Mouse (Mus musculus) MEL (cell line): ENCODE data around the gene Pde4b. TPM values are rescaled to one million over a fixed set of nuclear protein-coding genes. Genes with fewer than 3 reads are reported as not detected.

Experiments
- DNase-seq: peaks from one replicate; pipeline ENCODE4 v3.0.0; 2011; ENCODE audit warnings: low read depth, low spot score
- H3K27ac ChIP-seq: 2 replicates; pipeline ENCODE4 v1.5.1; 2012; ENCODE audit warnings: low read depth, mild to moderate bottlenecking, control low read depth, low read length, moderate library complexity; ENCODE audit not compliant: control insufficient read depth
- H3K27me3 ChIP-seq, 2 experiments: fragments of 150-350 bp in 1 of 2; sonication (generic) in 1 of 2; 2 replicates each; pipeline ENCODE4 v1.6.1; 2012; ENCODE audit warnings: low read length in 2 of 2, mild to moderate bottlenecking in 2 of 2, improper control_type of control experiment in 1 of 2, moderate library complexity in 1 of 2; ENCODE audit not compliant: insufficient read depth in 2 of 2, control insufficient read depth in 1 of 2
- H3K36me3 ChIP-seq, 2 experiments: 2 replicates each; pipeline ENCODE4 v1.6.1; 2012 to 2014; ENCODE audit warnings: low read length in 2 of 2, improper control_type of control experiment in 1 of 2, inconsistent platforms in 1 of 2, mild to moderate bottlenecking in 1 of 2; ENCODE audit not compliant: insufficient read depth in 2 of 2, control insufficient read depth in 1 of 2
- H3K4me1 ChIP-seq, 2 experiments: fragments of 150-350 bp in 1 of 2; sonication (generic) in 1 of 2; 2 replicates each; pipeline ENCODE4 v1.6.1; 2012; ENCODE audit warnings: low read length in 2 of 2, improper control_type of control experiment in 1 of 2, mild to moderate bottlenecking in 1 of 2; ENCODE audit not compliant: insufficient read depth in 2 of 2, control insufficient read depth in 1 of 2
- H3K4me3 ChIP-seq, 2 experiments: fragments of 150-350 bp in 1 of 2; sonication (generic) in 1 of 2; 2 replicates each; pipeline ENCODE4 v1.5.1; 2012; ENCODE audit warnings: low read depth in 2 of 2, low read length in 2 of 2, mild to moderate bottlenecking in 2 of 2, moderate library complexity in 2 of 2, control low read depth in 1 of 2, improper control_type of control experiment in 1 of 2; ENCODE audit not compliant: control insufficient read depth in 1 of 2, insufficient read depth in 1 of 2
- H3K79me2 ChIP-seq: 2 replicates; pipeline ENCODE4 v1.6.1; 2012; ENCODE audit warnings: mild to moderate bottlenecking, low read length, moderate library complexity; ENCODE audit not compliant: control insufficient read depth, poor library complexity, insufficient read depth
- H3K9ac ChIP-seq: 2 replicates; pipeline ENCODE4 v1.6.1; 2012; ENCODE audit warnings: low read depth, mild to moderate bottlenecking, control low read depth, low read length, moderate library complexity; ENCODE audit not compliant: control insufficient read depth, poor library complexity, severe bottlenecking
- H3K9me3 ChIP-seq: fragments of 150-350 bp; sonication (generic); replicated peaks from 2 replicates; pipeline ENCODE4 v1.6.1; 2012; ENCODE audit warnings: mild to moderate bottlenecking, low read length, improper control_type of control experiment, moderate library complexity; ENCODE audit not compliant: insufficient read depth
- BHLHE40 ChIP-seq: IDR thresholded peaks from 2 replicates; pipeline ENCODE4 v1.6.1; 2012; ENCODE audit warnings: low read depth, mild to moderate bottlenecking, inconsistent platforms, low read length, improper control_type of control experiment, borderline replicate concordance
- CHD1 ChIP-seq: IDR thresholded peaks from 2 replicates; pipeline ENCODE4 v1.6.1; 2012; ENCODE audit warnings: low read depth, mild to moderate bottlenecking, inconsistent platforms, low read length, improper control_type of control experiment
- CHD2 ChIP-seq: IDR thresholded peaks from 2 replicates; pipeline ENCODE4 v1.6.1; 2011; ENCODE audit warnings: low read length, improper control_type of control experiment
- E2F4 ChIP-seq: IDR thresholded peaks from 2 replicates; pipeline ENCODE4 v1.6.1; 2011; ENCODE audit warnings: low read depth, low read length, improper control_type of control experiment, borderline replicate concordance
- EP300 ChIP-seq, 2 experiments: IDR thresholded peaks; 2 replicates each; pipeline ENCODE4 v1.6.1; 2011; ENCODE audit warnings: improper control_type of control experiment in 2 of 2, low read length in 2 of 2, low read depth in 1 of 2, mild to moderate bottlenecking in 1 of 2
- ETS1 ChIP-seq: IDR thresholded peaks from 2 replicates; pipeline ENCODE4 v1.6.1; 2012; ENCODE audit warnings: low read depth, mild to moderate bottlenecking, inconsistent platforms, low read length, improper control_type of control experiment, moderate library complexity
- GATA1 ChIP-seq: IDR thresholded peaks from 2 replicates; pipeline ENCODE4 v1.6.1; 2011; ENCODE audit warnings: low read depth, low read length, improper control_type of control experiment
- JUND ChIP-seq: IDR thresholded peaks from 2 replicates; pipeline ENCODE4 v1.6.1; 2011; ENCODE audit warnings: low read depth, mild to moderate bottlenecking, improper control_type of control experiment, low read length
- MAFK ChIP-seq: IDR thresholded peaks from 2 replicates; pipeline ENCODE4 v1.6.1; 2011; ENCODE audit warnings: low read depth, mild to moderate bottlenecking, low read length, improper control_type of control experiment, borderline replicate concordance
- MEF2A ChIP-seq: IDR thresholded peaks from 2 replicates; pipeline ENCODE4 v1.6.1; 2014; ENCODE audit warnings: low read depth, mild to moderate bottlenecking, inconsistent platforms, low read length, improper control_type of control experiment; ENCODE audit not compliant: poor library complexity, insufficient replicate concordance, severe bottlenecking; ENCODE audit errors: extremely low read depth
- MYB ChIP-seq: IDR thresholded peaks from 2 replicates; pipeline ENCODE4 v1.6.1; 2011; ENCODE audit warnings: mild to moderate bottlenecking, low read depth, low read length, improper control_type of control experiment
- MYC ChIP-seq: IDR thresholded peaks from 2 replicates; pipeline ENCODE4 v1.6.1; 2011; ENCODE audit warnings: low read depth, mild to moderate bottlenecking, low read length, improper control_type of control experiment, moderate library complexity
- NRF1 ChIP-seq: IDR thresholded peaks from 2 replicates; pipeline ENCODE4 v1.6.1; 2014; ENCODE audit warnings: low read depth, mild to moderate bottlenecking, inconsistent platforms, low read length, improper control_type of control experiment, moderate library complexity; ENCODE audit not compliant: poor library complexity, insufficient read depth, severe bottlenecking
- POLR2A ChIP-seq, 2 experiments: IDR thresholded peaks; 2 replicates each; pipeline ENCODE4 v1.6.1; 2011 to 2012; ENCODE audit warnings: low read length in 2 of 2, mild to moderate bottlenecking in 2 of 2, control low read depth in 1 of 2, improper control_type of control experiment in 1 of 2, low read depth in 1 of 2, moderate library complexity in 1 of 2; ENCODE audit not compliant: control insufficient read depth in 1 of 2, insufficient read depth in 1 of 2, poor library complexity in 1 of 2
- RCOR1 ChIP-seq: IDR thresholded peaks from 2 replicates; pipeline ENCODE4 v1.6.1; 2012; ENCODE audit warnings: low read depth, mild to moderate bottlenecking, inconsistent platforms, low read length, improper control_type of control experiment
- SIN3A ChIP-seq: IDR thresholded peaks from 2 replicates; pipeline ENCODE4 v1.6.1; 2012; ENCODE audit warnings: low read length, improper control_type of control experiment, inconsistent platforms
- SMC3 ChIP-seq: IDR thresholded peaks from 2 replicates; pipeline ENCODE4 v1.6.1; 2011; ENCODE audit warnings: low read depth, low read length, improper control_type of control experiment
- TBP ChIP-seq: IDR thresholded peaks from 2 replicates; pipeline ENCODE4 v1.8.0; 2011; ENCODE audit warnings: low read depth, low read length, improper control_type of control experiment
- TCF12 ChIP-seq: IDR thresholded peaks from 2 replicates; pipeline ENCODE4 v1.6.1; 2014; ENCODE audit warnings: low read depth, mild to moderate bottlenecking, inconsistent platforms, low read length, improper control_type of control experiment, moderate library complexity
- USF1 ChIP-seq: IDR thresholded peaks from 2 replicates; pipeline ENCODE4 v1.6.1; 2014; ENCODE audit warnings: low read depth, mild to moderate bottlenecking, inconsistent platforms, low read length, improper control_type of control experiment, moderate library complexity
- USF2 ChIP-seq, 2 experiments: IDR thresholded peaks; 2 replicates each; pipeline ENCODE4 v1.6.1; 2011 to 2012; ENCODE audit warnings: improper control_type of control experiment in 2 of 2, low read length in 2 of 2, borderline replicate concordance in 1 of 2, inconsistent platforms in 1 of 2, low read depth in 1 of 2, mild to moderate bottlenecking in 1 of 2; ENCODE audit not compliant: insufficient read depth in 1 of 2
- ZC3H11A ChIP-seq: IDR thresholded peaks from 2 replicates; pipeline ENCODE4 v1.6.1; 2012; ENCODE audit warnings: low read depth, mild to moderate bottlenecking, inconsistent platforms, low read length, improper control_type of control experiment
- ZNF384 ChIP-seq: IDR thresholded peaks from 2 replicates; pipeline ENCODE4 v1.6.1; 2012; ENCODE audit warnings: low read depth, mild to moderate bottlenecking, inconsistent platforms, low read length, improper control_type of control experiment
- polyA plus RNA-seq, 2 experiments: library from polyadenylated mRNA; stranded (reverse) in 1 of 2; unstranded in 1 of 2; fragments of >175 nt in 1 of 2; fragments of >200 nt in 1 of 2; gene quantifications; 2 replicates each; pipeline versions ENCODE4 v1.2.1 to v1.2.4; 2012; ENCODE audit warnings: low replicate concordance in 2 of 2, low read depth in 1 of 2; ENCODE audit not compliant: insufficient read length in 2 of 2, insufficient read depth in 1 of 2, missing spikeins in 1 of 2
- total RNA-seq: library from RNA; depleted of rRNA; stranded (reverse); fragments of 300-350 nt; gene quantifications from 2 replicates; pipeline ENCODE4 v1.2.3, GENCODE M21; 2012

The Pde4b gene
- total and polyA plus RNA-seq, 3 experiments = 2.7 to 6.0 TPM; not detected in 1

DNA sequence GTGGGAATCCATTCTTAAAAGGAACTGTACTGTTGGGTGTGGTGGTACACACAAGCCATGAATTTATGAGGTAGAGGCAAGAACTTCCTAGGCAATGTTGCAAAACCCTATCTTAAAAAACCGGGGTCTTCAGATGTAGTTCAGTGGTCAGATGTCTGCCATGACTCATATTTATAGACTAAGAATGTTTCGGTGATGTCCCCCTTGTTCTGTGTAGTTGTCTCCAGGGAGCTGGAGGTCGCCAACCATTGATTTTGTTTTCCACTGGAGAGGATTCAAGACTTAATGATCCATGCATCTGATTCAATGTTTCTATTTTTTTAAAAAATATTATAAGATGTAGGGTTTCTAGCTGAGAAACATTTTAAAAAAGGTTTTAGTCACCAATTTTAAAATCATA lies 496.1 kb downstream of the Pde4b start:
- Histone ChIP-seq H3K4me1 (peaks cover 14% of the 10 kb centered on the region in 2 experiments), H3K27ac (no peak overlapping the region)
- TF ChIP-seq SIN3A (no peak), CHD1 (no peak), MYC (no peak), E2F4 (no peak), USF2 (IDR thresholded peaks at IDR 0.05; ENCODE audit: borderline replicate concordance in 1 of 2, insufficient read depth in 1 of 2, low read depth in 1 of 2, low read length in 2 of 2) (no peak), SMC3 (no peak), ZNF384 (no peak), TCF12 (no peak), POLR2A (IDR thresholded peaks at IDR 0.05; ENCODE audit: control insufficient read depth in 1 of 2, insufficient read depth in 1 of 2, low read depth in 1 of 2, low read length in 2 of 2, poor library complexity in 1 of 2) (no peak)

DNA sequence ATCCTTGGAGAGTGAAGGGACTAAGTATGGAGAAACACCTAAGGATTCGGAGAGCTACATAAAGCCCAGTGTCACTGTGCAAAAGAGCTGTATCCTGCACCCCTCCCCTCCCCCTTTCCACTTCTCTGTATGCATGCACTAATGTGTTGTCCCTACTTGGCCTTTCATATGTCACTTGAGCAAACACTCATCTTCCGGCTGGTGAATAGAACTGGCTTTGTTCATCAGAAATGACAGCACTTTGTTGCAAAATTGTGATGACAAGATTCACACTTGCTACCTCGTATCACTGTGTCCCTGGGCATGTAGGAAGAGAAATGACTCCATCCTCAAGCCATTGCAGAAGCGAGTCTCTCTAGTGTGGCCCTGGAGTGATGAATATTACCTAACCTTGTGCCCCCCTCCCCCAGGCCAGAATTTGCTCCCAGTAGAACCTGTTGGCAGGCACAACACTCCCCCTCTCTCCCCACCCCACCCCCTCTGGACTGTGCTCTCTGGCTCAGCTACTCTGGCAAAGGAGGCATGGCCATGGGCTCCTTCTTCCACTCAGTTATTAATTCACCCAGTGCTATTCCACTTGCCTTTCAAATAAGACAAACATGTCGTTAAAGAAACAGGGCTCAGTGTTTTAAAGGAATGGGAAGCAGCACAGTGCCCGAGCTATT lies 497.4 kb downstream of the Pde4b start:
- H3K27ac ChIP-seq = no peak overlapping the region
- H3K79me2 ChIP-seq = no peaks in the 10 kb centered on the region
- TF ChIP-seq TCF12 = no peak
- no peak for TF ChIP-seq MYC
- no peak for TF ChIP-seq ETS1
- TF ChIP-seq SIN3A = no peak
- no peak for TF ChIP-seq MYB
- no peak for TF ChIP-seq CHD1
- TF ChIP-seq ZC3H11A = no peak
- no peak for TF ChIP-seq MEF2A
- no peak for TF ChIP-seq EP300 (IDR thresholded peaks at IDR 0.05; ENCODE audit: low read depth in 1 of 2, low read length in 2 of 2)
- no peak for TF ChIP-seq ZNF384
- no peak for TF ChIP-seq BHLHE40
- no peak for TF ChIP-seq E2F4
- no peak for TF ChIP-seq CHD2
- no peak for TF ChIP-seq RCOR1
- no peak for TF ChIP-seq NRF1
- TF ChIP-seq JUND = no peak
- TF ChIP-seq TBP = no peak
- no peak for TF ChIP-seq USF1
- TF ChIP-seq GATA1 = no peak
- TF ChIP-seq MAFK = no peak
- no peak for DNase-seq
- no peaks in the 10 kb centered on the region for H3K9me3 ChIP-seq
- H3K4me1 ChIP-seq = peaks cover 7 to 10% of the 10 kb centered on the region in 2 experiments; a peak in 3 of 4 replicates
- peaks cover 0 to 12% of the 10 kb centered on the region in 2 experiments; a peak in 2 of 4 replicates for H3K36me3 ChIP-seq
- no peaks in the 10 kb centered on the region for H3K27me3 ChIP-seq
- no peak overlapping the region for H3K4me3 ChIP-seq
- no peak overlapping the region for H3K9ac ChIP-seq

More for the DNA sequence above, 496.1 kb downstream of the Pde4b start:
- Histone ChIP-seq H3K27me3 (no peaks in the 10 kb centered on the region), H3K9me3 (no peaks in the 10 kb centered on the region), H3K9ac (no peak overlapping the region), H3K36me3 (peaks cover 0 to 19% of the 10 kb centered on the region in 2 experiments; a peak in 2 of 4 replicates), H3K79me2 (no peaks in the 10 kb centered on the region), H3K4me3 (no peak overlapping the region)
- DNase-seq = no peak
